Comparison of ENCODE assay signal across 17 mouse cellular contexts in the genomic region with DNA sequence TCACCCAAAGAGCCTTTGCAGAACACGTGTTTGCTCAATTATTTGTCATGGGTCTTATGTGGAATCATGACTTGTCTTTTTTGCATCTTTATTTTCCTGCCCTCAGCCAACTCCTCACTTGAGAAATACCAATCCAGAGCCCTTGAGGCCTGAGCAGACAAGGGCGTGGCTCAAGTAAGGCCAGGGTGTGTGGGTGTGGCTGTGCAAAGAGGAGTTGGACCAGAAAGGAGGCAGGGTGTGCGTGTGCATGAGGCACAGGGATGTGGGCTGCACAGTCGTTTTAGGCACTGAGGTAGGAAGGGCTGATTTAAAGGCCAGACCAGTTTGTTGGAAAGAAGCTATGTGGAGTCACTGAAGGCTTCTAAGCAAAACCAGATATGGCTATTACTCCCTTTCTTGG.
A peak's percentile ranks its signal among the peaks of the same experiment; 100 is the strongest.
DNase-seq lines count a peak whose midpoint lies in the region; ATAC-seq lines count a peak whose summit lies in the region.
"Had no signal": no experiment of that assay in that cellular context is flagged by ENCODE, and none has a peak within 500 bp of the region (broad histone marks: within the 10 kb centered on the region; RNA-seq: fewer than 3 reads in every experiment).

No protein-coding gene starts in this region.

- no peak for DNase-seq in forebrain, embryonic 10.5 days (ENCODE audit: extremely low spot score, low spot score)
- DNase-seq in 3134 (ENCODE audit: extremely low read depth, insufficient read length, low spot score) (peak; percentile 10), ZHBTc4 (ENCODE audit: low read depth, low spot score) (peak; percentile 57)
- DNase-seq in adrenal gland, postnatal 10 days = no peak
- DNase-seq in urinary bladder, postnatal 36 days (ENCODE audit: low spot score in 2 of 2) = no peak
- no peak for DNase-seq in right cerebral cortex, adult 18-20 months
- DNase-seq: B cell, adult 2 months; cerebellum, adult 2 months; gastrocnemius, postnatal 25 days; kidney, adult 8-10 months; lung, adult 18-20 months; thymus, postnatal 4 days had no signal

- peak overlapping the region; percentile 68 for H3K27ac ChIP-seq in forebrain, embryonic 13.5 days
- H3K27ac ChIP-seq in forebrain, embryonic 10.5 days = no peak overlapping the region
- no peak overlapping the region for H3K27ac ChIP-seq in hindbrain, embryonic 16.5 days (ENCODE audit: low read depth, low read length)
- H3K27ac ChIP-seq: limb, embryonic 10.5 days; stomach, postnatal 0 days had no signal

- H3K9me3 ChIP-seq in forebrain, embryonic 13.5 days (replicated peaks) = no peaks in the 10 kb centered on the region
- H3K9me3 ChIP-seq in forebrain, embryonic 10.5 days = no peaks in the 10 kb centered on the region
- H3K9me3 ChIP-seq in hindbrain, embryonic 16.5 days (ENCODE audit: control insufficient read depth, low read length) = no peaks in the 10 kb centered on the region
- H3K9me3 ChIP-seq: limb, embryonic 10.5 days had no signal

- H3K9ac ChIP-seq in forebrain, embryonic 13.5 days = no peak overlapping the region
- H3K9ac ChIP-seq in hindbrain, embryonic 16.5 days (ENCODE audit: low read depth, low read length) = no peak overlapping the region

- H3K4me2 ChIP-seq in forebrain, embryonic 13.5 days = no peak overlapping the region
- no peak overlapping the region for H3K4me2 ChIP-seq in hindbrain, embryonic 16.5 days (ENCODE audit: low read length)
- H3K4me2 ChIP-seq: heart, embryonic 11.5 days had no signal

- WGBS in forebrain, embryonic 13.5 days = 74% methylated on average over 4 of the region's 4 CpGs
- WGBS in forebrain, embryonic 10.5 days = 89% methylated on average over 4 of the region's 4 CpGs
- WGBS in hindbrain, embryonic 16.5 days = 48% methylated on average over 4 of the region's 4 CpGs

- 0 out of 2 replicates have a peak, but pooled peaks cover 3% of the 10 kb centered on the region for H3K4me1 ChIP-seq in forebrain, embryonic 13.5 days
- H3K4me1 ChIP-seq in forebrain, embryonic 10.5 days = no peaks in the 10 kb centered on the region
- no peaks in the 10 kb centered on the region for H3K4me1 ChIP-seq in hindbrain, embryonic 16.5 days (ENCODE audit: control insufficient read depth, insufficient read depth, low read depth, low read length)

- H3K27me3 ChIP-seq in forebrain, embryonic 13.5 days = no peaks in the 10 kb centered on the region
- no peaks in the 10 kb centered on the region for H3K27me3 ChIP-seq in forebrain, embryonic 10.5 days (ENCODE audit: poor library complexity, severe bottlenecking)
- H3K27me3 ChIP-seq in hindbrain, embryonic 16.5 days (replicated peaks; ENCODE audit: control insufficient read depth, insufficient read depth, low read length) = no peaks in the 10 kb centered on the region

- no peaks in the 10 kb centered on the region for H3K36me3 ChIP-seq in forebrain, embryonic 13.5 days (ENCODE audit: poor library complexity, severe bottlenecking)
- H3K36me3 ChIP-seq in forebrain, embryonic 10.5 days (replicated peaks) = no peaks in the 10 kb centered on the region
- H3K36me3 ChIP-seq in hindbrain, embryonic 16.5 days (ENCODE audit: control insufficient read depth, insufficient read depth, low read length) = no peaks in the 10 kb centered on the region
- H3K36me3 ChIP-seq: limb, embryonic 10.5 days had no signal

- H3K4me3 ChIP-seq in forebrain, embryonic 13.5 days = no peak overlapping the region
- no peak overlapping the region for H3K4me3 ChIP-seq in forebrain, embryonic 10.5 days
- no peak overlapping the region for H3K4me3 ChIP-seq in hindbrain, embryonic 16.5 days (ENCODE audit: low read length)
- H3K4me3 ChIP-seq: limb, embryonic 10.5 days had no signal

- peak; percentile 30; the same call in 1 of the 2 replicates for ATAC-seq in forebrain, embryonic 13.5 days
- peak; percentile 50; the same call in 1 of the 2 replicates for ATAC-seq in hindbrain, embryonic 16.5 days

Comparison
In these comparisons a context has a peak if more than half of its experiments do, and no peak if none do; other contexts are left out.
1. DNase-seq: peak in 3134 (single experiment) and ZHBTc4 (single experiment); none in forebrain, embryonic 10.5 days (single experiment), adrenal gland, postnatal 10 days (single experiment), urinary bladder, postnatal 36 days (0 of 2) and right cerebral cortex, adult 18-20 months (single experiment).